Mouse (Mus musculus): ENCODE results near the gene Zbtb42. TPM values are rescaled to one million over a fixed set of nuclear protein-coding genes. Genes with fewer than 3 reads are reported as not detected.

Zbtb42 gene
- polyA plus RNA-seq, 1 experiment from 2014 or later: 1.4 TPM

Small RNA genes lying within 50 kb of the gene (microRNA-seq; reads per million reads assigned to microRNA genes)
- 1.2 reads per million for gene Mir6939

Other genes with a start within 250 kb of the Zbtb42 start
- not detected in 2 replicates for gene A530016L24Rik, start 189.4 kb upstream of the Zbtb42 start, polyA plus RNA-seq (2016; fragmentation: Nextera tagmentation; extraction: Ambion mirVana)
- not detected in 2 replicates for gene Tmem179, start 162.1 kb upstream of the Zbtb42 start, polyA plus RNA-seq (2016; fragmentation: Nextera tagmentation; extraction: Ambion mirVana)
- gene Inf2, start 90.0 kb upstream of the Zbtb42 start, polyA plus RNA-seq (2016; fragmentation: Nextera tagmentation; extraction: Ambion mirVana): 1.3 and 1.6 TPM in 2 replicates
- gene Adssl1, start 58.8 kb upstream of the Zbtb42 start, polyA plus RNA-seq (2016; fragmentation: Nextera tagmentation; extraction: Ambion mirVana): 1.9 and 3.0 TPM in 2 replicates
- 359 and 361 TPM in 2 replicates for gene Siva1, start 34.1 kb upstream of the Zbtb42 start, polyA plus RNA-seq (2016; fragmentation: Nextera tagmentation; extraction: Ambion mirVana)
- gene Akt1, start 3.9 kb upstream of the Zbtb42 start, polyA plus RNA-seq (2016; fragmentation: Nextera tagmentation; extraction: Ambion mirVana): 59.3 and 82.8 TPM in 2 replicates
- 6.7 and 12.3 TPM in 2 replicates for gene Cep170b, start 41.6 kb downstream of the Zbtb42 start, polyA plus RNA-seq (2016; fragmentation: Nextera tagmentation; extraction: Ambion mirVana)
- 2.1 and 3.5 TPM in 2 replicates for gene Pld4, start 81.8 kb downstream of the Zbtb42 start, polyA plus RNA-seq (2016; fragmentation: Nextera tagmentation; extraction: Ambion mirVana)
- gene Ahnak2, start 123.8 kb downstream of the Zbtb42 start, polyA plus RNA-seq (2016; fragmentation: Nextera tagmentation; extraction: Ambion mirVana): 0.15 and 0.18 TPM in 2 replicates
- gene Clba1, start 130.1 kb downstream of the Zbtb42 start, polyA plus RNA-seq (2016; fragmentation: Nextera tagmentation; extraction: Ambion mirVana): 7.9 and 8.4 TPM in 2 replicates
- 204 and 206 TPM in 2 replicates for gene Cdca4, start 150.6 kb downstream of the Zbtb42 start, polyA plus RNA-seq (2016; fragmentation: Nextera tagmentation; extraction: Ambion mirVana)
- gene Gpr132, start 189.4 kb downstream of the Zbtb42 start, polyA plus RNA-seq (2016; fragmentation: Nextera tagmentation; extraction: Ambion mirVana): 0.11 TPM in 1 of 2 replicates, not detected in the other

Data from limb, embryonic 10.5 days (tissue).